Mouse (Mus musculus): ENCODE data around the gene Btbd3. TPM values are rescaled to one million over a fixed set of nuclear protein-coding genes. Genes with fewer than 3 reads are reported as not detected.

Gene Btbd3
- polyA plus RNA-seq, 1 experiment from 2014 or later, result 28.1 TPM

DNA sequence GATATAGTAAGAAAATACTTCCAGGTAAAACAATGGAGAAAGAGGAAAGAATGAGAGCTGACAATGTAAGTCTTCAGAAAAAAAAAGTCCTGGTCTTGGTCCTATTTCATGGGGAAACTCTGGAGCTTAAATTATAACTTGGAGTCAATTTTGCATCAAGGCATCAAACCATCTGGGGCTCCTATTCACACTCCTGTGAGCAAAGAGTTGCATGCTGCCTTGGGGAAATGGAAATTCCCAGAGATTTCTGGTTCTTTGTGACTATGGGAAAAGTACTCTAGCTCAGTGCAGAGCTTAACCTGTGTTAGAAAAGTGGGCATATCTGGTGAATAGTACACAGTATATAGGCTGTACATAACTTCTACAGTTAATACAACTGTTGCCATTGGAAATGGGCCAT lies 356.0 kb downstream of the Btbd3 start:
- ATAC-seq (ENCODE audit: low read depth), result no peak
- H3K4me1 ChIP-seq (ENCODE audit: control insufficient read depth, insufficient read depth, low read length), result no peaks in the 10 kb centered on the region

DNA sequence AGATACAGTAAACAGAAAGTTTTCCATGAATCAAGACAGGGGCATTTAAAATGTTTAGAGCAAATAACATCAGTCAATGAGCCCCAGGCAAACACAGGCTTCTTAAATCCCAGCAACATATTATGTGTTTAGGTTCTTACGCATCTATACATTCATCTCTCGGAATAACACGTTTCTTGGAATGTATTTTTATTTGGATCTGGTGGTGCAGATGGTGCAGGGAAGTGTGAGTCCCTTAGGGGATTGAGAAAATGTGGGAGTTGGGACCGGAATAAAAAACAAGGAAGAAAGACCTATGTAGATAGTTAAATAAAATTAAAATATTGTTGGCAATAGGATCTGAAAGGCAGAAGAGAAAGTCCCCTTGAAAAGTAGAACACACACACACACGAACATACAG lies 361.1 kb downstream of the Btbd3 start:
- no peaks in the 10 kb centered on the region for H3K9me3 ChIP-seq (ENCODE audit: control insufficient read depth, low read length)
- no peaks in the 10 kb centered on the region for H3K27me3 ChIP-seq (replicated peaks; ENCODE audit: control insufficient read depth, insufficient read depth, low read length)
- no peak overlapping the region for H3K4me3 ChIP-seq (ENCODE audit: low read depth, low read length)
- H3K27ac ChIP-seq (replicated peaks; ENCODE audit: low read depth, low read length), result no peak overlapping the region
- 85% methylated on average over 5 of the region's 5 CpGs for WGBS
- ATAC-seq (ENCODE audit: low read depth) (no peak), DNase-seq (ENCODE audit: low spot score) (no peak)
- no peak overlapping the region for H3K9ac ChIP-seq (ENCODE audit: low read depth, low read length)
- H3K4me1 ChIP-seq (ENCODE audit: control insufficient read depth, insufficient read depth, low read length), result no peaks in the 10 kb centered on the region
- no peaks in the 10 kb centered on the region for H3K36me3 ChIP-seq (ENCODE audit: control insufficient read depth, insufficient read depth, low read length)
- H3K4me2 ChIP-seq (ENCODE audit: low read depth, low read length), result no peak overlapping the region

More for the DNA sequence above, 356.0 kb downstream of the Btbd3 start:
- Histone ChIP-seq H3K36me3 (ENCODE audit: control insufficient read depth, insufficient read depth, low read length) (no peaks in the 10 kb centered on the region), H3K9me3 (ENCODE audit: control insufficient read depth, low read length) (no peaks in the 10 kb centered on the region), H3K4me3 (ENCODE audit: low read depth, low read length) (no peak overlapping the region), H3K27me3 (replicated peaks; ENCODE audit: control insufficient read depth, insufficient read depth, low read length) (no peaks in the 10 kb centered on the region), H3K27ac (replicated peaks; ENCODE audit: low read depth, low read length) (no peak overlapping the region), H3K9ac (ENCODE audit: low read depth, low read length) (no peak overlapping the region), H3K4me2 (ENCODE audit: low read depth, low read length) (no peak overlapping the region)
- no peak for DNase-seq (ENCODE audit: low spot score)
